Mouse (Mus musculus): Measurements from ENCODE around the gene Prb1. TPM values are rescaled to one million over a fixed set of nuclear protein-coding genes. Genes with fewer than 3 reads are reported as not detected.
"Not testable (repeated sequence)": the region's sequence is repeated elsewhere in the genome, so short reads cannot be mapped to it uniquely, and the experiment has no call there.

Gene Prb1
- not detected in 2 replicates for polyA plus RNA-seq (2014; fragmentation: Nextera tagmentation; extraction: Ambion mirVana)

DNA sequence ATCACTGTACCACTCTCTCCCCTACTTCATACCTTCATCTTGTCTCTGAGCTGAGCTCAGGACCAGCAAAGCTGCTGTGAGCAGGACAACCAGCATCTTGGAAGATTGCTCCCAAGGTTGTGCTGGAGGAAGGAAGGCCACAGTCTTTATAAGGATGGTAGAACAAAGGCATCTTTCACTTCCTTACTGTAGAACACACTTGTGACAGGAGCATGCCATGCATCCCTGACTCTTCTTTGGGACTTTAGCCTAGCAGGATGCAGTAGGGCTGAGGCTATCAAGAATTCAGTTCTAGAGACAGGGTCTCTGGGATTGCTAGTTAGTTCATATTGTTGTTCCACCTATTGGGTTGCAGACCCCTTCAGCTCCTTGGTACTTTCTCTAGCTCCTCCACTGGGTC, at the start of gene Prb1:
Prb1 (minus strand) TSS at position 101 of the 400 bp plus-strand sequence.
- H3K36me3 ChIP-seq (replicated peaks; ENCODE audit: control insufficient read depth, insufficient read depth), result not testable (repeated sequence)

More for the DNA sequence above, at the start of gene Prb1:
- not testable (repeated sequence) for H3K4me2 ChIP-seq (replicated peaks); ATAC-seq (ENCODE audit: low FRiP score); H3K27me3 ChIP-seq (ENCODE audit: control insufficient read depth, insufficient read depth, low read length); H3K9ac ChIP-seq; DNase-seq (ENCODE audit: low spot score); H3K4me1 ChIP-seq (replicated peaks; ENCODE audit: control insufficient read depth, insufficient read depth, low read length); H3K27ac ChIP-seq; H3K4me3 ChIP-seq (replicated peaks; ENCODE audit: low read length); H3K9me3 ChIP-seq (ENCODE audit: control insufficient read depth, low read length)

Other genes starting within 250 kb of the Prb1 start
- gene Prpmp5, start 104.2 kb upstream of the Prb1 start, polyA plus RNA-seq (2014; fragmentation: Nextera tagmentation; extraction: Ambion mirVana), result not detected in 2 replicates
- gene Gm8882, start 153.6 kb upstream of the Prb1 start, polyA plus RNA-seq (2014; fragmentation: Nextera tagmentation; extraction: Ambion mirVana), result not detected in 2 replicates

Measured in hindbrain, embryonic 14.5 days (tissue).